Mouse (Mus musculus): Measurements from ENCODE around the gene Cltb.

DNA sequence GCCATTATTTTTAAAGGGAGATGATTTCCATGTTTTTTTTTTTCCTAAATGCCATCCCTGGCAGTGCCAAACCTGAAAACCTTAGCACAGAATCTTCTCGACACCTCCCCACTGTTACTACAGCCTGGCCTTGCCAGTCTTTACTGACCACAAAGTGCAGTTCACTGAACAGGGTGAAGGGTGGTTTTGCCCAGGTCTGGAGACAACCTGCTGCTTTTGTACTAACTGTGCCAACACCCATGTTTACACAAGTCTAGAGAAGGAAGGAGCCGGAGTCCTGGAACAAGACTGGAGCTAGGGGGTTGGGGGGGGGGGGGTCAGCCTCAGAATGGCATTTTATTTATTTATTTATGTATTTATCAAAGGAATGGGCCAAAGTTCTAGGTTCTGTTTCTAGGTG lies 29.8 kb downstream of the Cltb start:
- TF ChIP-seq ZNF384 (IDR thresholded peaks at IDR 0.05; ENCODE audit: low read depth, low read length) (no peak), MAFK (IDR thresholded peaks at IDR 0.05; ENCODE audit: insufficient read depth, low read depth, low read length) (no peak), CHD2 (IDR thresholded peaks at IDR 0.05; ENCODE audit: low read depth, low read length) (no peak), HCFC1 (IDR thresholded peaks at IDR 0.05; ENCODE audit: borderline replicate concordance, insufficient read depth, low read length) (no peak), ZC3H11A (IDR thresholded peaks at IDR 0.05; ENCODE audit: borderline replicate concordance, low read depth, low read length) (no peak)

All from ES-E14 (cell line).